Mouse (Mus musculus): ENCODE data around the gene Slc6a6. TPM values are rescaled to one million over a fixed set of nuclear protein-coding genes. Genes with fewer than 3 reads are reported as not detected.

The Slc6a6 gene
- polyA plus RNA-seq, 1 experiment from 2014 or later = 423 TPM

DNA sequence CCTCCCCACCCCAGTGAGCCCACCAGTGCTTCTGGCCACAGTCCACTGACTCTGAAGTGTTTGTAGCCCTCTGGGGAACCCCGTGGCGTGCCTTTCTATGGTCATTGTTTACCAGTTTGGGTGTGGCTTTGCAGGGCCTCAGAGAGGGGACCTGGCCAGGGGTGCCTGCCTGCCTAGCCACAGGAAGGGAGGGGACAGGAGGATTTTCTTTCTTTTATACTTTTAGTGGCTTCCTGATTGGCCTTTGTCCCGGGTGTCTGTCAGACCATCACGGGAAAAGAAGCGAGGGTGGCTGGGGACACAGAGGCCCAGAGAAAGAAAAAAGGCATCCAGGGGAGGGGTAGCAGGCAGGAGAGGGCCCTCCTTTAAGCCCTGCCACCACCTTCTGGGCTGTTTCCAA, 54.2 kb downstream of the Slc6a6 start:
- WGBS (ENCODE audit: missing documents) = 66% methylated on average over 5 of the region's 5 CpGs
- H3K36me3 ChIP-seq (ENCODE audit: inconsistent target) = peaks cover 83% of the 10 kb centered on the region
- no peak overlapping the region for H3K27ac ChIP-seq
- H3K79me2 ChIP-seq (ENCODE audit: inconsistent target) = peaks cover 63% of the 10 kb centered on the region; the same call in 1 of the 2 replicates
- no peak overlapping the region for H3K4me3 ChIP-seq (ENCODE audit: inconsistent target)

GRCm38 (mm10) chr6:91741046-91741445, 57.2 kb downstream of the Slc6a6 start:
- H3K36me3 ChIP-seq (ENCODE audit: inconsistent target) = peaks cover 83% of the 10 kb centered on the region
- H3K79me2 ChIP-seq (ENCODE audit: inconsistent target) = peaks cover 54% of the 10 kb centered on the region; the same call in 1 of the 2 replicates
- H3K27ac ChIP-seq = peak overlapping the region; percentile 47
- 9% methylated on average over 11 of the region's 11 CpGs for WGBS (ENCODE audit: missing documents)
- no peak overlapping the region for H3K4me3 ChIP-seq (ENCODE audit: inconsistent target)

GRCm38 (mm10) chr6:91742466-91742865, 58.6 kb downstream of the Slc6a6 start:
- no peak overlapping the region for H3K27ac ChIP-seq
- H3K4me3 ChIP-seq (ENCODE audit: inconsistent target) = no peak overlapping the region
- H3K79me2 ChIP-seq (ENCODE audit: inconsistent target) = peaks cover 47% of the 10 kb centered on the region; the same call in 1 of the 2 replicates
- H3K36me3 ChIP-seq (ENCODE audit: inconsistent target) = peaks cover 83% of the 10 kb centered on the region
- 93% methylated on average over 3 of the region's 3 CpGs for WGBS (ENCODE audit: missing documents)

DNA sequence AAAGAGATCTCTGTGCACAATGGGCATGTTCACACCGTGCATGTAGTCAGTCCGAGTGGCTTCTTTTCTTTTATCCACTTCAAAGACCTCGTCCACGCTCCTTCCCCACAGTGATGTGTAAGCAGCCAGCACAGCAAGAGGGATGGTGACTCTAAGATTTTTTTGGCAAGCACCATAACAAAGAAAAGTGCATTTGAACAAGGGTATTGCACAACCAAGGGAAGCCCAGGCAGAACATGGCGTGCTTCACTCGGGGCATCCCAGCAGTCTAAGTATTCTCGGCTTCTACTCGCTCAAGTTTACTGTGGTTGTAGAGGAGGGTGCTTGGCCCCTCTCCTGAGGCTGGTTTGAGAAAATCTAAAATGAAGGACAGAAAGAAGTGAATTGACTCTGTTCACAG, 59.1 kb downstream of the Slc6a6 start:
- 85% methylated on average over 8 of the region's 8 CpGs for WGBS (ENCODE audit: missing documents)
- Histone ChIP-seq H3K27ac (no peak overlapping the region), H3K36me3 (ENCODE audit: inconsistent target) (peaks cover 83% of the 10 kb centered on the region), H3K4me3 (ENCODE audit: inconsistent target) (no peak overlapping the region), H3K79me2 (ENCODE audit: inconsistent target) (peaks cover 47% of the 10 kb centered on the region; the same call in 1 of the 2 replicates)

GRCm38 (mm10) chr6:91743886-91744285, 60.0 kb downstream of the Slc6a6 start:
- 95% methylated on average over 4 of the region's 4 CpGs for WGBS (ENCODE audit: missing documents)
- no peak overlapping the region for H3K27ac ChIP-seq
- H3K4me3 ChIP-seq (ENCODE audit: inconsistent target) = no peak overlapping the region
- peaks cover 47% of the 10 kb centered on the region; the same call in 1 of the 2 replicates for H3K79me2 ChIP-seq (ENCODE audit: inconsistent target)
- H3K36me3 ChIP-seq (ENCODE audit: inconsistent target) = peaks cover 83% of the 10 kb centered on the region

DNA sequence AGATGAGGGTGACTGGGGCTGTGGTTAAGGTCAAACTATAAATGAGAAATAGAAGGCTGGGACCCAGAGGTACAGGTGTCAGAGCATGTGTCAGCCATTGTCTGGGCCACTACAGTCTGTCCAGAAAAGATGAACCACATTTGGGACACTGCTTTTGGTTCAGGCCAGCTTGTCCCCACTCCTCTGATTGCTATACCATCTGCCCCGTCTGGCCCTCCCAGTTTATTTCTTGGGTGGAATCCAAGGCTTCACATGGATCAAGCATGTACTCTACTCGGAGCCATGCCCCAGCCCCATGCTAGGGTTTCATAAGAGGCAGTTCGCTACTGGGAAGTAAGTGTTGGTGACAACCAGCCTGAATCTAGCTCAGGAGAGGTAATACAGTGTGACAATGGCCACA, 61.4 kb downstream of the Slc6a6 start:
- Histone ChIP-seq H3K27ac (no peak overlapping the region), H3K36me3 (ENCODE audit: inconsistent target) (peaks cover 91% of the 10 kb centered on the region), H3K4me3 (ENCODE audit: inconsistent target) (no peak overlapping the region), H3K79me2 (ENCODE audit: inconsistent target) (peaks cover 51% of the 10 kb centered on the region; the same call in 1 of the 2 replicates)
- WGBS (ENCODE audit: missing documents) = 96% methylated on average over 3 of the region's 3 CpGs

DNA sequence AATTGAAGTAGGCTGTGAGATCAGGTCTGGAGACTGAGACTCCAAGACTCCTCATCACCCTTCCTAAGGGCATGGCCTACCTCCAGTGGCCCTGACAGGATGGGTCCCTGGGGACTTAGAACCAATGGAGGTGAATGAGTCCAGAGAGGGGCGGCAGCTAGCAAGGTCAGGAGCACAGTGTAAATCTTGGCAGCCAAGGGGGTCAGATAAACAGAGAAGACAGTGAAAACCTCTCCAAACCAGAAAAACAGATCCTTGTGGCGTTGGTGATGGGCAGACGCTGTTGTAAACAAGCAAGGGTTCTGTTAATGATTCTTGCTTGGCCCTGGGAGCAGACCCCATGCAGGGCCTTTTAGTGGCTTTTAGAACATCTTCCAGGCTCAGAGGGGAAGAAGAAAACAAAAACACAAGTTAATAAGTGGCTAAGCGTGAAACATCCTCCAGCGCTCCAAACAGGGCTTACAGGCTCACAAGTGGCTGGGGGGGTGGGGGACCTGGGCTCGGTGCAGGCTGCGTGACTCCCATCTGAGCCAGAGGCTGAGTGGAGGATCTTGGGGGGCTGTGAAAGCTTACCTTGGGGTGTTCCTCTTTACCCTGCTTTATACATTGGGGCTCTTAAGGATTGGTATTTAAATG, 62.2 kb downstream of the Slc6a6 start:
- peaks cover 99% of the 10 kb centered on the region for H3K36me3 ChIP-seq (ENCODE audit: inconsistent target)

DNA sequence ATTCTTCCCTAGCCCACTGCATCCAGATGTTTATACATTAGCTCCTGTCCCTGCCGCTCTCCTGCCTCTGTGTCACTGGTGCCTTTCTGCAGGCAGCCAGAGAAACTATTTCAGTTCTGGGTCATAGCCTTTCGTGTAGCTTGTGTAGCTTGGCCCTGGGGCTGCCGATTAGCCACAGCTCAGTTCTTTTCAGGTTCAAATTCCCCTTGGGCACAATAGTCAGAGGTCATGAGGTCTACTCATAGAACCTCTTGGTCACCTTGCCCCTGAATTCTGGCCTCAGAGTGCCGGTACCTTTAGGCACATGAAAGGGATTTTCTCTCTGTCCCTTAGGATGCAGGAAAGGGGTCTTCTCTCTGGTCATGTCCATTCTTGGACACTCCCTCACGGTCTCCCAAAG, 62.9 kb downstream of the Slc6a6 start:
- 94% methylated on average over 5 of the region's 5 CpGs for WGBS (ENCODE audit: missing documents)
- H3K27ac ChIP-seq = no peak overlapping the region
- no peak overlapping the region for H3K4me3 ChIP-seq (ENCODE audit: inconsistent target)
- H3K36me3 ChIP-seq (ENCODE audit: inconsistent target) = peaks cover 100% of the 10 kb centered on the region
- H3K79me2 ChIP-seq (ENCODE audit: inconsistent target) = peaks cover 54% of the 10 kb centered on the region; the same call in 1 of the 2 replicates

More for the DNA sequence above, 62.2 kb downstream of the Slc6a6 start:
- H3K27ac ChIP-seq = no peak overlapping the region
- no peak overlapping the region for H3K4me3 ChIP-seq (ENCODE audit: inconsistent target)
- H3K79me2 ChIP-seq (ENCODE audit: inconsistent target) = peaks cover 58% of the 10 kb centered on the region; the same call in 1 of the 2 replicates
- WGBS (ENCODE audit: missing documents) = 95% methylated on average over 7 of the region's 7 CpGs

DNA sequence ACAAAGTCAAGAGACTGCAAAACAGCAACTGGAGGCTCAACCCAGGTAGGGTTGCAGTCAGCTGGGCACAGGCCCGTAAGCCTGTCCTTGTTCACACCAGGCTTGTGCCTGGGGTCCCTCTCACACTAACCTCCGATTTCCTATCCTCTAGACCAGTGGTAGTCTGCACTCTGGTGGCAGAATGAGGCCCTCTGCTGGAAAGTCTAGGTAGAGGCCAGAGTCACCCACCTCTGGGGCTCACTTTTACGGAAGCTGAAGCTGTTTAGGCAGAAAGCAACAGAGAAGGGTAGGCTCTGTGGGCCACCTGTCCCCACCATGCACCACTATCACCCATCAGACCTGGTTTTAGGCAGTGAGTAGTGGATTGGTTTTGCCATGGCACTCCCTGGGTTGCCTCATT, 67.1 kb downstream of the Slc6a6 start:
- WGBS (ENCODE audit: missing documents) = 89% methylated on average over 3 of the region's 3 CpGs
- Histone ChIP-seq H3K4me3 (ENCODE audit: inconsistent target) (no peak overlapping the region), H3K36me3 (ENCODE audit: inconsistent target) (peaks cover 95% of the 10 kb centered on the region), H3K27ac (no peak overlapping the region), H3K79me2 (ENCODE audit: inconsistent target) (peaks cover 21% of the 10 kb centered on the region; the same call in 1 of the 2 replicates)

- H3K79me2 ChIP-seq (ENCODE audit: inconsistent target) = peaks cover 13% of the 10 kb centered on the region; the same call in 1 of the 2 replicates
- no peak overlapping the region for H3K4me3 ChIP-seq (ENCODE audit: inconsistent target)
- no peak overlapping the region for H3K27ac ChIP-seq
- WGBS (ENCODE audit: missing documents) = 87% methylated on average over 8 of the region's 8 CpGs
- peaks cover 95% of the 10 kb centered on the region for H3K36me3 ChIP-seq (ENCODE audit: inconsistent target)
Measured at GRCm38 (mm10) chr6:91752884-91753283, 69.0 kb downstream of the Slc6a6 start.

- no peak overlapping the region for H3K4me3 ChIP-seq (ENCODE audit: inconsistent target)
- WGBS (ENCODE audit: missing documents) = 55% methylated on average over 6 of the region's 6 CpGs
- H3K36me3 ChIP-seq (ENCODE audit: inconsistent target) = peaks cover 95% of the 10 kb centered on the region
- H3K27ac ChIP-seq = no peak overlapping the region
- H3K79me2 ChIP-seq (ENCODE audit: inconsistent target) = peaks cover 13% of the 10 kb centered on the region; the same call in 1 of the 2 replicates
Measured at GRCm38 (mm10) chr6:91754098-91754497, 70.2 kb downstream of the Slc6a6 start.

DNA sequence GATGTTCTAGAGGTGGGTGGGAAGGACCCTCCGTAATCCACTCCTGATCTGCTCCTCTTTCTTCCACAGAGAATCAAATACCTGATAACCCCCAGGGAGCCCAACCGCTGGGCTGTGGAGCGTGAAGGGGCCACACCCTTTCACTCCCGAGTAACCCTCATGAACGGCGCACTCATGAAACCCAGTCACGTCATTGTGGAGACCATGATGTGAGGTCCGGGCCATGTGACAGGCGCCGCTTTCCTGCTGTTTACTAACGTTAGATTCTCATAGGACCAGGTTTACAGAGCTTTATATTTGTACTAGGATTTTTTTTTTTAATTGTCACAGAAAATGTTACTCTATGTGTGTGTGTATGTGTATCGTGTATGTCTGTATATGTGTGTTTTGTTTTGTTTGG, 71.0 kb downstream of the Slc6a6 start:
- no peak overlapping the region for H3K27ac ChIP-seq
- no peak overlapping the region for H3K4me3 ChIP-seq (ENCODE audit: inconsistent target)
- H3K36me3 ChIP-seq (ENCODE audit: inconsistent target) = peaks cover 90% of the 10 kb centered on the region
- WGBS (ENCODE audit: missing documents) = 88% methylated on average over 12 of the region's 12 CpGs
- peaks cover 11% of the 10 kb centered on the region; the same call in 1 of the 2 replicates for H3K79me2 ChIP-seq (ENCODE audit: inconsistent target)

- no peak overlapping the region for H3K27ac ChIP-seq
- H3K79me2 ChIP-seq (ENCODE audit: inconsistent target) = no peaks in the 10 kb centered on the region
- WGBS (ENCODE audit: missing documents) = 88% methylated on average over 9 of the region's 9 CpGs
- no peak overlapping the region for H3K4me3 ChIP-seq (ENCODE audit: inconsistent target)
- H3K36me3 ChIP-seq (ENCODE audit: inconsistent target) = peaks cover 21% of the 10 kb centered on the region
Measured at GRCm38 (mm10) chr6:91762051-91762742, 78.3 kb downstream of the Slc6a6 start.

GRCm38 (mm10) chr6:91767550-91767949, 83.7 kb downstream of the Slc6a6 start:
- Histone ChIP-seq H3K36me3 (ENCODE audit: inconsistent target) (no peaks in the 10 kb centered on the region), H3K27ac (no peak overlapping the region), H3K79me2 (ENCODE audit: inconsistent target) (no peaks in the 10 kb centered on the region), H3K4me3 (ENCODE audit: inconsistent target) (no peak overlapping the region)
- 15% methylated on average over 8 of the region's 8 CpGs for WGBS (ENCODE audit: missing documents)

GRCm38 (mm10) chr6:91773951-91774350, 90.1 kb downstream of the Slc6a6 start:
- Histone ChIP-seq H3K27ac (no peak overlapping the region), H3K4me3 (ENCODE audit: inconsistent target) (no peak overlapping the region), H3K36me3 (ENCODE audit: inconsistent target) (no peaks in the 10 kb centered on the region), H3K79me2 (ENCODE audit: inconsistent target) (no peaks in the 10 kb centered on the region)
- 78% methylated on average over 5 of the region's 5 CpGs for WGBS (ENCODE audit: missing documents)
